12 mouse cellular contexts compared by ENCODE assay signal in genomic region chr10:60689396-60689795, GRCm38 (mm10).
"Had no signal": no experiment of that assay in that cellular context is flagged by ENCODE, and none has a peak within 500 bp of the region (broad histone marks: within the 10 kb centered on the region; RNA-seq: fewer than 3 reads in every experiment).

No protein-coding gene starts in this region.

- DNase-seq: retina, postnatal 1 day; right cerebral cortex, adult 18-20 months; right cerebral cortex, postnatal 14 days; right cerebral cortex, postnatal 25 days; right cerebral cortex, postnatal 4 days; spleen, adult 18-20 months; thymus, adult 18-20 months; thymus, adult 2 months; thymus, postnatal 14 days; thymus, postnatal 25 days; thymus, postnatal 36 days; thymus, postnatal 4 days had no signal
